Mouse (Mus musculus): Measurements from ENCODE around the gene Ifi47.

GRCm38 (mm10) chr11:49078719-49079118 lies 2.3 kb downstream of the Ifi47 start:
- TF ChIP-seq CTCF (IDR thresholded peaks at IDR 0.05; ENCODE audit: control insufficient read depth, insufficient read depth, low read length) (no peak), POLR2A (IDR thresholded peaks at IDR 0.05; ENCODE audit: borderline replicate concordance, control insufficient read depth, low read depth, low read length) (no peak)
